Mouse (Mus musculus): ENCODE measurements around the gene Atp6v1g1. TPM values are rescaled to one million over a fixed set of nuclear protein-coding genes. Genes with fewer than 3 reads are reported as not detected.

Atp6v1g1 gene
- polyA plus RNA-seq, 1 experiment from 2014 or later: 467 TPM

- Histone ChIP-seq H3K36me3 (ENCODE audit: poor library complexity, severe bottlenecking) (no peaks in the 10 kb centered on the region), H3K4me1 (peaks cover 27% of the 10 kb centered on the region; the same call in 1 of the 2 replicates), H3K4me2 (no peak overlapping the region), H3K9me3 (replicated peaks) (no peaks in the 10 kb centered on the region), H3K27me3 (peaks cover 4% of the 10 kb centered on the region; the same call in 1 of the 2 replicates), H3K4me3 (no peak overlapping the region), H3K27ac (no peak overlapping the region), H3K9ac (no peak overlapping the region)
- no peak for ATAC-seq
- 88% methylated on average over 4 of the region's 4 CpGs for WGBS
These were observed 18.2 kb downstream of the Atp6v1g1 start for GRCm38 (mm10) chr4:63562742-63563141.

GRCm38 (mm10) chr4:63567712-63568390 lies 23.3 kb downstream of the Atp6v1g1 start:
- Histone ChIP-seq H3K9me3 (replicated peaks) (no peaks in the 10 kb centered on the region), H3K9ac (no peak overlapping the region), H3K27me3 (no peaks in the 10 kb centered on the region), H3K36me3 (ENCODE audit: poor library complexity, severe bottlenecking) (no peaks in the 10 kb centered on the region), H3K4me1 (peaks cover 10% of the 10 kb centered on the region), H3K27ac (no peak overlapping the region), H3K4me3 (no peak overlapping the region), H3K4me2 (no peak overlapping the region)
- ATAC-seq: no peak
- WGBS: 86% methylated on average over 10 of the region's 10 CpGs

- no peaks in the 10 kb centered on the region for H3K9me3 ChIP-seq (replicated peaks)
- no peak overlapping the region for H3K9ac ChIP-seq
- no peak overlapping the region for H3K4me3 ChIP-seq
- no peak for ATAC-seq
- H3K36me3 ChIP-seq (ENCODE audit: poor library complexity, severe bottlenecking): no peaks in the 10 kb centered on the region
- H3K27me3 ChIP-seq: no peaks in the 10 kb centered on the region
- H3K4me1 ChIP-seq: peaks cover 10% of the 10 kb centered on the region
- 86% methylated on average over 8 of the region's 8 CpGs for WGBS
- no peak overlapping the region for H3K4me2 ChIP-seq
- no peak overlapping the region for H3K27ac ChIP-seq
These were observed 24.8 kb downstream of the Atp6v1g1 start for GRCm38 (mm10) chr4:63569322-63569721.

DNA sequence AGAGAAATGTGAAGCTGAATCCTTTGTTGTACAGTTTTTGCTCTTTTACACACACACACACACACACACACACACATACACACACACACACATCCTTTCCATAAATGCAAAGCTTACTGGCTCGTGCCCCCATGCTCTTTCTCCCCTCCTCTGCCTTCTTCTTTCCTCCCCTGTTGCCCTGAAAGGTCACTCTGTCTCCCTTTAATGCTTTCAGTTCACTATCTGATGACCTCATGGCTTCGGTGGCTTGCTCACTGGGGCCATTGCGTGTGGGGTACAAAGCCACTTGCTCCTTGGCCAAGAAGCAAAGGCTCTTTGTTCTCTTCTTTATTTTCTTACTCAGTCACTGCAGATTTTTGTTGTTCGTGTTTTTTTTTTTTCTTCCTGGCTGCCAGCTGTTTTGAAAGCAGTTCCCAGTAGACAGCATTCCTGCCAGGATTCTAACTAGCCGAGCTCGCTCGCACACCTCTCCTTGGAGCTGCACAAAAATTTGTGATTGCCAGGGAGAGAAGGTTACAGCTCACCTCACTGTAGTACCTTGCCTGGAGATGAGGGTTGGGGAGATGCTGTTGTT lies 25.7 kb downstream of the Atp6v1g1 start:
- peaks cover 10% of the 10 kb centered on the region for H3K4me1 ChIP-seq
- no peak overlapping the region for H3K9ac ChIP-seq
- no peak overlapping the region for H3K27ac ChIP-seq
- ATAC-seq: no peak
- H3K36me3 ChIP-seq (ENCODE audit: poor library complexity, severe bottlenecking): no peaks in the 10 kb centered on the region
- no peaks in the 10 kb centered on the region for H3K27me3 ChIP-seq
- no peak overlapping the region for H3K4me2 ChIP-seq
- H3K9me3 ChIP-seq (replicated peaks): no peaks in the 10 kb centered on the region
- no peak overlapping the region for H3K4me3 ChIP-seq
- WGBS: 13% methylated on average over 7 of the region's 7 CpGs

DNA sequence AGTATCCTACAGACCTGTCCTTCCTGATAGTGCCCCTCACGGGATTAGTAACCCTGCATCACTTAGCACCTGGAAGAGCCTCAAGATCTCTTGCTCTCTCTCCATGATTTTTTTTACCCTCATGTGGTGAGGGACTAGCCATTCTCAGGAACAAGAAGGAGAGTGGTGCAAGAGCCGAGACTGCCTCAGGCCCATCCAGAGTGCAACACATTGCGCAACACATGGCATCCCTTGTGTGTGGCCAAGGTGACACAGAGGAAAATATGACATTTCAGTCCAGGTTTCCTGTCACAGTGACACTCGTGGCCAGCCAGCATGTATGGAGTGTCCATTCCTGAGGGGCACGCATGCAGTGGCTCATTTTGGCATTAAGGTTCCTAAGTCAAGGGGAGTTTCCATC lies 28.0 kb downstream of the Atp6v1g1 start:
- Histone ChIP-seq H3K4me1 (peaks cover 10% of the 10 kb centered on the region), H3K27me3 (no peaks in the 10 kb centered on the region), H3K9me3 (replicated peaks) (peaks cover 4% of the 10 kb centered on the region; the same call in 1 of the 2 replicates), H3K36me3 (ENCODE audit: poor library complexity, severe bottlenecking) (0 out of 2 replicates have a peak, but pooled peaks cover 3% of the 10 kb centered on the region), H3K4me3 (no peak overlapping the region), H3K27ac (no peak overlapping the region), H3K4me2 (no peak overlapping the region), H3K9ac (no peak overlapping the region)
- WGBS: 88% methylated on average over 5 of the region's 5 CpGs
- ATAC-seq: no peak

DNA sequence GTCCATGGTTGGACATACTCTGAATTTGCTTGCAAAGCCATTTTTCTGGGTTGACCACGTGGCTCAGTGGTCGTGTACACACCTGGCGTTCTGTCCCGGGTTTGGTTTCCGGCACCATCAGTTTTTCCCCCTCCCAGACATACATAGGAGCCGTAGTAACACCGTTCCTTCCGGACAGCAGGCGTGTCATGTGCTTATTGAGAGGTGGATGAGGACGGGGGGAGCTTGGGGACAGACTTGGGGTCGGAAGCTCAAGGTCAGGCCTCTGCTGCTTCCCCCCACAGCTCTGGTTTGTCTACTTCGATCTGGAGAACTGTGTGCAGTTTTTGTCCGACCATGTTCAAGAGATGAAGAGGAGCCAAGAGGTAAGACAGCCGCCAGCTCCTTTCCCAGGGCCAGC lies 35.1 kb downstream of the Atp6v1g1 start:
- H3K36me3 ChIP-seq (ENCODE audit: poor library complexity, severe bottlenecking): 0 out of 2 replicates have a peak, but pooled peaks cover 5% of the 10 kb centered on the region
- H3K4me3 ChIP-seq: no peak overlapping the region
- 80% methylated on average over 14 of the region's 14 CpGs for WGBS
- no peak overlapping the region for H3K4me2 ChIP-seq
- H3K27ac ChIP-seq: no peak overlapping the region
- H3K4me1 ChIP-seq: peaks cover 8% of the 10 kb centered on the region
- H3K27me3 ChIP-seq: no peaks in the 10 kb centered on the region
- H3K9me3 ChIP-seq (replicated peaks): peaks cover 8% of the 10 kb centered on the region; the same call in 1 of the 2 replicates
- no peak for ATAC-seq
- no peak overlapping the region for H3K9ac ChIP-seq

DNA sequence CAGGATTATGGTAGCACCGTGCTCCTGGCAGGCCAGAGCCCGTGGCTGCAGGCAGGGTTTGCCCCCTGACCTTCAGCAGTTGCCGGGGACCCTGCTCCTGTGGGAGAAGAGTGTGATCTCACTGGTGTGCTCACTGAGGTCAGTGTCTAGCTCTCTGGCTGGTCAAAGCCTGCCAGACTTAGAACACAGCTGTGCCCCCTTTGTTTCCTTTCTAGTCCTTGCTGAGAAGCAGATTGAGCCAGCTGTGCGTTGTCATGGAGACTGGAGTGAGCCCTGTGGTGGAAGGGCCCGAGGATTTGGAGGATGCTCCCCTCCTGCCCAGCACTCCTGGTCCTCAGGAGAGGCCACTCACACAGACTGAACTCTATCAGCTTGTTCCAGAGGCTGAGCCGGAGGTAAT lies 35.5 kb downstream of the Atp6v1g1 start:
- Histone ChIP-seq H3K27ac (no peak overlapping the region), H3K9me3 (replicated peaks) (peaks cover 8% of the 10 kb centered on the region; the same call in 1 of the 2 replicates), H3K36me3 (ENCODE audit: poor library complexity, severe bottlenecking) (0 out of 2 replicates have a peak, but pooled peaks cover 5% of the 10 kb centered on the region), H3K9ac (no peak overlapping the region), H3K4me3 (no peak overlapping the region), H3K27me3 (no peaks in the 10 kb centered on the region), H3K4me1 (peaks cover 8% of the 10 kb centered on the region), H3K4me2 (no peak overlapping the region)
- ATAC-seq: peak; percentile 76
- 22% methylated on average over 6 of the region's 6 CpGs for WGBS

DNA sequence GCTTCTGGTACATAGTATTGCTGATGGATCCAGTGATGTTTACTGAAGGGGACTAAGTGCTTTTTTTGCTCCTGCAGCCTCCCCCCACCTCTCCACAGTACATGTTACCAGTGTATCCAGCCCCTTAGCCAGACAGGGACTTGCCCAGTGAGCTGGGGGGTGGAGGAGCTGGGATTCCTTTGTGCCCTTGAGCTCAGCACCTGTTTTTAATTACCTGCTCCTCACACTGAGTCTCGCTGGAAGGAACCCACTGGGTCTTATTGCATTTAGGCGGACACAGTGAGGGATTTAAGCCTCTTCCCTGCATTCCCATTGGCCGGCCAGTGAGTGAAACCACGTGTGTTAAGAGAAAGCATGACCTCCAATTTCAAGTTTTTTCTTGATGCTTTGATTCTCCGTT lies 38.0 kb downstream of the Atp6v1g1 start:
- H3K27me3 ChIP-seq: no peaks in the 10 kb centered on the region
- ATAC-seq: no peak
- peaks cover 5% of the 10 kb centered on the region; the same call in 1 of the 2 replicates for H3K9me3 ChIP-seq (replicated peaks)
- WGBS: 62% methylated on average over 5 of the region's 5 CpGs
- no peak overlapping the region for H3K27ac ChIP-seq
- no peak overlapping the region for H3K4me2 ChIP-seq
- no peak overlapping the region for H3K4me3 ChIP-seq
- 0 out of 2 replicates have a peak, but pooled peaks cover 2% of the 10 kb centered on the region for H3K36me3 ChIP-seq (ENCODE audit: poor library complexity, severe bottlenecking)
- H3K9ac ChIP-seq: no peak overlapping the region
- peaks cover 8% of the 10 kb centered on the region for H3K4me1 ChIP-seq

DNA sequence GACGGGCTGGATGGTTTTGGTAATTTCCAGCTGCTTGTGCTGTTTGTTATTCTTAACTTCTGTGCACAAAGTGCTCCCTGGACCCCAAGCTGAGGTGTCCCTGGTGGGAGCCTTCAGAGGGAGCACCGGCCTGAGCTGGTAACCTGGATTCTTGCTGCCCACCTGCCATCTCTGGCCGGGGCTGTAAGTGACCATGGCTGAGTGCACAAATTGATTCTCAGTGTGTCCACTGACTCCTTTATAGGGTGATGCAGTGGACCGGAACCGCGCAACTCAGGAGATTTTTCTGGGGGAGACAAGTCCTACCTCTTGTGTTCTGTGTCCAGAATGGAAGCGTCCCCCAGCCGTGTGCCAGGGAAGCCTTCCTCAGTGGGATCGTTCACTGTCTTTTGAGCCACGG lies 40.6 kb downstream of the Atp6v1g1 start:
- no peak overlapping the region for H3K4me3 ChIP-seq
- no peaks in the 10 kb centered on the region for H3K9me3 ChIP-seq (replicated peaks)
- whole genome bisulfite sequencing: 80% methylated on average over 10 of the region's 10 CpGs
- H3K27me3 ChIP-seq: no peaks in the 10 kb centered on the region
- no peak for ATAC-seq
- H3K9ac ChIP-seq: no peak overlapping the region
- no peak overlapping the region for H3K27ac ChIP-seq
- H3K4me2 ChIP-seq: no peak overlapping the region
- H3K36me3 ChIP-seq (ENCODE audit: poor library complexity, severe bottlenecking): no peaks in the 10 kb centered on the region
- H3K4me1 ChIP-seq: peaks cover 2% of the 10 kb centered on the region

DNA sequence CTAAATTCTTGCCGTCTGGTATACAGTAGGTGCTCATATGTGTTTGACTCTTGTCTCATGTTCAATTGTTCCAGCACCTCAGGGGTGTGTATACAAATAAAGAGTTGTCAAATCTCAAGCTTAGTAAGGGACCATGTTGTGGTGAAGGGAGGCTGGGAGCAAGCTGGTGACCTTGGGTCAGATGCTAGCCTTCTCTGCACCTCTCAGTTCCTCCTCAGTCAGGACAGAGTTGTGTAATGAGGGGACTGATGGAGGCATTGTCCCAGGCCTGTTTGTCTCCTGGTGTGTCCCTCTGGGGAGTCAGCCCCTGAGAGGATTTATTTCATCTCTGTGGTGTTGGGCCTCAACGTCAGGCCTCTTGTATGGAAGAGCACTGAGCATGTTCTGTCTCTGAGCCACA lies 41.7 kb downstream of the Atp6v1g1 start:
- WGBS: 78% methylated on average over 2 of the region's 2 CpGs
- Histone ChIP-seq H3K36me3 (ENCODE audit: poor library complexity, severe bottlenecking) (no peaks in the 10 kb centered on the region), H3K9me3 (replicated peaks) (no peaks in the 10 kb centered on the region), H3K27ac (no peak overlapping the region), H3K4me1 (no peaks in the 10 kb centered on the region), H3K4me2 (no peak overlapping the region), H3K4me3 (no peak overlapping the region), H3K27me3 (no peaks in the 10 kb centered on the region), H3K9ac (no peak overlapping the region)
- no peak for ATAC-seq

DNA sequence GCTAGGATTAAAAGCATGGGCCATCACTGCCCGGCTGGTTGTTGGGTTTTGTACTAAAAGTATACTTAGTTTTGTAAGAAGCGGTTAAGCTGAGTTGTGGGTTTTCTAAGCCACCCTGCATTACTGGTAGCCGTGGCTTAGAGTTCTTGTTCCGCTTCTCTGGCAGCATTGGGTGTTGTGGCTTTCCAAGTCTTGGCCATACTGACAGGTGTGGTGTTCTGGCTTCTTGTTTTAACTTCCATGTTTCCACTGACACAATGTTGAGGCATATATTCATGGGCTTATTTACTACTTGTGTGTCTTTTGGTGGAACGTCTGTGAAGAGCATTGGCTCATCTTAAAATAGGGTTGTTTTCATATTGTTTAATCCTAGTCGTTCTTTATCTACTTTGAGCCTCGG lies 45.4 kb downstream of the Atp6v1g1 start:
- Histone ChIP-seq H3K27ac (no peak overlapping the region), H3K4me2 (no peak overlapping the region), H3K27me3 (no peaks in the 10 kb centered on the region), H3K36me3 (ENCODE audit: poor library complexity, severe bottlenecking) (no peaks in the 10 kb centered on the region), H3K4me1 (no peaks in the 10 kb centered on the region), H3K4me3 (no peak overlapping the region), H3K9me3 (replicated peaks) (no peaks in the 10 kb centered on the region), H3K9ac (no peak overlapping the region)
- ATAC-seq: no peak
- WGBS: 88% methylated on average over 7 of the region's 7 CpGs

- ATAC-seq: no peak
- Histone ChIP-seq H3K36me3 (ENCODE audit: poor library complexity, severe bottlenecking) (no peaks in the 10 kb centered on the region), H3K4me3 (no peak overlapping the region), H3K9me3 (replicated peaks) (no peaks in the 10 kb centered on the region), H3K9ac (no peak overlapping the region), H3K27me3 (no peaks in the 10 kb centered on the region), H3K4me1 (no peaks in the 10 kb centered on the region), H3K4me2 (no peak overlapping the region), H3K27ac (no peak overlapping the region)
- 90% methylated on average over 4 of the region's 4 CpGs for WGBS
These were observed 46.0 kb downstream of the Atp6v1g1 start for GRCm38 (mm10) chr4:63590538-63590937.
